In the genomic region with DNA sequence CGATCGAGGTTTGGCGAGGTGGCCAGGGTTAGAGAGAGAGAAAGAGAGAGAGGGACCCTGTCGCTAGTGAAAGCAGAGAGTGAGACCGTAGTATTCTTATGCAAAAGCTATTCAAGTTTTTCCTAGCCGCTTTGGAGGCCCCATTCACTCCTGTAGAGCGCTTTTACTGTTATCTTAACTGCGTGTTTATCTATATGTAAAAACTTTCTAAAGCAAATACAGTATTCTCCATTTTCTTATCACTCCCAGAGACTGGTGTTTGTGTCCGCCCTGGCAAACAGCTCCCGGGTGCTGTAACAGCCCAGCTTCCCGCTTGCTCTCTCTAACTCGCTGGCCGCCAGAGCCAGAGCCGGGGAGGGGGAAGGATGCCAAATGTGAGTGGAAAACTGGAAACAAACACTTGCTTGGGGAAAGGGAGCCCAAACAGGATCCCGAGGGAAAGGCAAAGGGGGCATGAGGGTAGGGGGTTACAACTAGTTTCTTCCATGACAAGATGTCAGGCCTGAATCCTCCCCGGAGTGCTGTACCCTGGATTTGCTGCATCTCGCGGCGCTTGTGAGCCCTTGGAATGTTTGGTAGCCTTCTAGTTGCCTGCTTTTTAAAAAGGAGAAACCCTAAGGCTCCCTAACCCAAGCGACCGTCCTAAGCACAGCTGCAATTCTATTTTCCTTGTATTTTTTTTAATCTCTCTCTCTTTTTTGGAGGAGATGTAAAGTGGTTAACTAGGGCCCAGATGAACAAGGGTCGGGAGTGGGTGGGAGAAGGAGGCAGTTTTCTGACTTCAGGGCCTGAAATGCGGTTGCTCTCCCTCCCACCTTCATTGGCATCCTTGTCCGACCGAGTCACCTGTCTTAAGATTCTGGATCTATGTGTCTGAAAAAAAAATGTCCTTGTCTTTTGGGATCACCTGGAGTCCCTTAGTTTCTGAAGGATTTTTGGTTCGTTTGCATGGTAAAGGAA, we compare ENCODE assay signal across 12 mouse cellular contexts. TPM values are rescaled to one million over a fixed set of nuclear protein-coding genes. Genes with fewer than 3 reads are reported as not detected.
DNase-seq lines count a peak whose midpoint lies in the region; ATAC-seq lines count a peak whose summit lies in the region.
"Had no signal": no experiment of that assay in that cellular context is flagged by ENCODE, and none has a peak within 500 bp of the region (broad histone marks: within the 10 kb centered on the region; RNA-seq: fewer than 3 reads in every experiment).

No protein-coding gene starts in this region.

- peak overlapping the region; percentile 76 for H3K4me3 ChIP-seq in forebrain, embryonic 10.5 days
- peak overlapping the region; percentile 18 for H3K4me3 ChIP-seq in midbrain, embryonic 11.5 days (ENCODE audit: low read depth, low read length)
- H3K4me3 ChIP-seq: limb, embryonic 13.5 days had no signal

- H3K27me3 ChIP-seq in forebrain, embryonic 10.5 days (ENCODE audit: poor library complexity, severe bottlenecking): peaks cover 100% of the 10 kb centered on the region
- peaks cover 91% of the 10 kb centered on the region for H3K27me3 ChIP-seq in midbrain, embryonic 11.5 days (ENCODE audit: control insufficient read depth, insufficient read depth, low read length)

- peaks cover 23% of the 10 kb centered on the region for H3K36me3 ChIP-seq in forebrain, embryonic 10.5 days (replicated peaks)
- no peaks in the 10 kb centered on the region for H3K36me3 ChIP-seq in midbrain, embryonic 11.5 days (ENCODE audit: control insufficient read depth, insufficient read depth, low read length)
- H3K36me3 ChIP-seq: limb, embryonic 13.5 days had no signal

- ATAC-seq in midbrain, embryonic 11.5 days (ENCODE audit: low FRiP score): no peak

- WGBS in forebrain, embryonic 10.5 days: 4% methylated on average over 26 of the region's 26 CpGs
- under 1% methylated on average over 26 of the region's 26 CpGs for WGBS in midbrain, embryonic 11.5 days

- peak overlapping the region; percentile 23 for H3K4me2 ChIP-seq in midbrain, embryonic 11.5 days
- H3K4me2 ChIP-seq: limb, embryonic 13.5 days; lung, embryonic 14.5 days had no signal

- H3K9ac ChIP-seq in midbrain, embryonic 11.5 days (ENCODE audit: low read length): peak overlapping the region; percentile 33; the same call in 1 of the 2 replicates
- H3K9ac ChIP-seq: limb, embryonic 13.5 days; lung, embryonic 14.5 days had no signal

- peak; percentile 81 for DNase-seq in ES-CJ7 (ENCODE audit: low read depth, low spot score)
- peak; percentile 50 for DNase-seq in Muller cell, postnatal 12 days (ENCODE audit: inconsistent ontology term)
- DNase-seq in forebrain, embryonic 10.5 days (ENCODE audit: extremely low spot score, low spot score): peak; percentile 70
- DNase-seq in midbrain, embryonic 11.5 days (ENCODE audit: low spot score, missing footprints): peak; percentile 97
- DNase-seq in right cerebral cortex, adult 2 months (ENCODE audit: low spot score in 2 of 2): no peak
- DNase-seq in layer of hippocampus, adult 11-12 months (ENCODE audit: low spot score): no peak
- no peak for DNase-seq in thymus, postnatal 4 days
- DNase-seq: kidney, adult 8-10 months; layer of hippocampus, adult 9-11 months; lung, embryonic 14.5 days; spleen, adult 18-20 months had no signal

- peak overlapping the region; percentile 95 for H3K27ac ChIP-seq in forebrain, embryonic 10.5 days
- H3K27ac ChIP-seq in midbrain, embryonic 11.5 days (ENCODE audit: low read depth, low read length): no peak overlapping the region
- H3K27ac ChIP-seq: limb, embryonic 13.5 days had no signal

- H3K4me1 ChIP-seq in forebrain, embryonic 10.5 days: peaks cover 98% of the 10 kb centered on the region
- H3K4me1 ChIP-seq in midbrain, embryonic 11.5 days (ENCODE audit: control insufficient read depth, insufficient read depth, low read length): peaks cover 10% of the 10 kb centered on the region; the same call in 1 of the 2 replicates

- H3K9me3 ChIP-seq in forebrain, embryonic 10.5 days: no peaks in the 10 kb centered on the region
- H3K9me3 ChIP-seq in midbrain, embryonic 11.5 days (ENCODE audit: control insufficient read depth, low read length): no peaks in the 10 kb centered on the region
- H3K9me3 ChIP-seq: limb, embryonic 13.5 days had no signal

RNA-seq across cellular contexts. Expression of gene Six3, which starts 11.9 kb away (rescaled TPM):
- 13.1 and 15.5 TPM in 2 replicates for polyA plus RNA-seq in forebrain, embryonic 10.5 days (2016; fragmentation: Nextera tagmentation; extraction: Ambion mirVana)
- polyA plus RNA-seq in midbrain, embryonic 11.5 days (2014; fragmentation: Nextera tagmentation; extraction: Ambion mirVana): 6.7 and 10.7 TPM in 2 replicates
- polyA plus RNA-seq: limb, embryonic 13.5 days; lung, embryonic 14.5 days had no signal

Comparison
In these comparisons a context has a peak if more than half of its experiments do, and no peak if none do; other contexts are left out.
1. DNase-seq: peak in ES-CJ7 (single experiment), Muller cell, postnatal 12 days (single experiment), forebrain, embryonic 10.5 days (single experiment) and midbrain, embryonic 11.5 days (single experiment); none in right cerebral cortex, adult 2 months (0 of 2), layer of hippocampus, adult 11-12 months (single experiment) and thymus, postnatal 4 days (single experiment).